Mouse (Mus musculus) kidney, adult 2 months (tissue): ENCODE data around the gene Dync1i1.

Experiments used
- CTCF ChIP-seq: fragments of 200-500 bp; conservative IDR thresholded peaks from 2 replicates; pipeline ENCODE4 v1.5.1; 2011; ENCODE audit warnings: low read depth, mild to moderate bottlenecking, control low read depth, low read length, moderate library complexity, mixed read lengths; ENCODE audit not compliant: insufficient read depth, insufficient read length
- POLR2A ChIP-seq: fragments of 200-500 bp; IDR thresholded peaks from one replicate; pipeline ENCODE4 v1.6.1; 2011; ENCODE audit warnings: low read depth, low read length, control low read depth

- TF ChIP-seq CTCF, result no peak
- no peak for TF ChIP-seq POLR2A
Measured at GRCm38 (mm10) chr6:5871581-5872298, 146.3 kb downstream of the Dync1i1 start.
